Mouse (Mus musculus) myocyte (in vitro differentiated cells): Measurements from ENCODE around the gene Crat. TPM values are rescaled to one million over a fixed set of nuclear protein-coding genes. Genes with fewer than 3 reads are reported as not detected.

ENCODE experiments used
- H3K27me3 ChIP-seq: one replicate; pipeline ENCODE4 v1.6.1; 2011; ENCODE audit not compliant: control insufficient read depth, insufficient read depth, insufficient read length
- H3K36me3 ChIP-seq: one replicate; pipeline ENCODE4 v1.6.1; 2011; ENCODE audit not compliant: control insufficient read depth, insufficient read depth
- H3K4me2 ChIP-seq: one replicate; pipeline ENCODE4 v1.6.1; 2011; ENCODE audit warnings: low read depth, control low read depth
- H3K4me3 ChIP-seq: one replicate; pipeline ENCODE4 v1.5.1; 2011; ENCODE audit warnings: mild to moderate bottlenecking, control low read depth, moderate library complexity
- H3K79me2 ChIP-seq: one replicate; pipeline ENCODE4 v1.6.1; 2011; ENCODE audit not compliant: control insufficient read depth, insufficient read depth
- H3ac ChIP-seq: one replicate; pipeline ENCODE4 v1.6.1; 2011; ENCODE audit not compliant: control insufficient read depth, insufficient read length
- CEBPB ChIP-seq: IDR thresholded peaks from 2 replicates; pipeline ENCODE4 v1.6.1; 2011; ENCODE audit warnings: mild to moderate bottlenecking, moderate library complexity; ENCODE audit not compliant: poor library complexity, insufficient read depth, severe bottlenecking
- E2F4 ChIP-seq: IDR thresholded peaks from one replicate; pipeline ENCODE4 v1.6.1; 2011; ENCODE audit warnings: mild to moderate bottlenecking, control low read depth, moderate library complexity; ENCODE audit not compliant: insufficient read depth
- MAX ChIP-seq: IDR thresholded peaks from one replicate; pipeline ENCODE4 v1.6.1; 2011; ENCODE audit warnings: low read depth, mild to moderate bottlenecking, control low read depth
- MYOD1 ChIP-seq, 3 experiments: IDR thresholded peaks; one replicate each; pipeline ENCODE4 v1.6.1; 2011; ENCODE audit warnings: control low read depth in 2 of 3, low read depth in 2 of 3, mild to moderate bottlenecking in 2 of 3, moderate library complexity in 1 of 3; ENCODE audit not compliant: insufficient read length in 2 of 3, control insufficient read depth in 1 of 3
- MYOG ChIP-seq, 3 experiments: IDR thresholded peaks; one replicate each; pipeline ENCODE4 v1.6.1; 2011; ENCODE audit warnings: control low read depth in 2 of 3, low read depth in 2 of 3, mild to moderate bottlenecking in 2 of 3; ENCODE audit not compliant: insufficient read length in 2 of 3, control insufficient read depth in 1 of 3, insufficient read depth in 1 of 3
- POLR2A ChIP-seq: IDR thresholded peaks from one replicate; pipeline ENCODE4 v1.6.1; 2011; ENCODE audit warnings: low read depth, mild to moderate bottlenecking, control low read depth, moderate library complexity; ENCODE audit not compliant: insufficient read length
- POLR2AphosphoS2 ChIP-seq: IDR thresholded peaks from one replicate; pipeline ENCODE4 v1.6.1; 2011; ENCODE audit warnings: low read depth, control low read depth; ENCODE audit not compliant: insufficient read length
- REST ChIP-seq: IDR thresholded peaks from one replicate; pipeline ENCODE4 v1.6.1; 2011; ENCODE audit warnings: mild to moderate bottlenecking, control low read depth, moderate library complexity; ENCODE audit not compliant: insufficient read depth, insufficient read length
- SRF ChIP-seq: IDR thresholded peaks from one replicate; pipeline ENCODE4 v1.6.1; 2011; ENCODE audit warnings: low read depth; ENCODE audit not compliant: control insufficient read depth, insufficient read length
- TCF12 ChIP-seq: IDR thresholded peaks from one replicate; pipeline ENCODE4 v1.6.1; 2011; ENCODE audit warnings: mild to moderate bottlenecking, control low read depth; ENCODE audit not compliant: poor library complexity, insufficient read depth, severe bottlenecking
- TCF3 ChIP-seq: IDR thresholded peaks from one replicate; pipeline ENCODE4 v1.6.1; 2011; ENCODE audit warnings: low read depth, control low read depth; ENCODE audit not compliant: insufficient read length
- USF1 ChIP-seq: IDR thresholded peaks from one replicate; pipeline ENCODE4 v1.6.1; 2011; ENCODE audit warnings: low read depth, mild to moderate bottlenecking, control low read depth, moderate library complexity
- polyA plus RNA-seq: library from polyadenylated mRNA; unstranded; fragments of >200 nt; fragmentation: generic; extraction: Trizol; gene quantifications from one replicate; pipeline ENCODE4 v1.2.1, GENCODE M21; 2012; ENCODE audit warnings: missing spikeins

Gene Crat
- polyA plus RNA-seq: 42.2 TPM

GRCm38 (mm10) chr2:30415157-30415935 lies at the start of gene Crat:
Gene Crat (minus strand): TSS chr2:30415813.
- H3K27me3 ChIP-seq: no peaks in the 10 kb centered on the region
- TF ChIP-seq E2F4 (no peak), SRF (peak; percentile 23), TCF12 (no peak), MAX (no peak), POLR2AphosphoS2 (peak; percentile 96), MYOD1 (IDR thresholded peaks at IDR 0.05; ENCODE audit: control insufficient read depth in 1 of 3, insufficient read length in 2 of 3, low read depth in 2 of 3) (peak in 2 of 3 experiments; percentile 75 to 79), TCF3 (no peak), REST (no peak), MYOG (IDR thresholded peaks at IDR 0.05; ENCODE audit: control insufficient read depth in 1 of 3, insufficient read depth in 1 of 3, insufficient read length in 2 of 3, low read depth in 2 of 3) (peak; percentile 42 to 92 (median 86)), USF1 (peak; percentile 79), CEBPB (no peak), POLR2A (peak; percentile 86)
- peaks cover 38% of the 10 kb centered on the region for H3K79me2 ChIP-seq

GRCm38 (mm10) chr2:30464411-30464810 lies 48.8 kb upstream of the Crat start:
- H3K4me3 ChIP-seq: peak overlapping the region; percentile 13
- TF ChIP-seq CEBPB (0 out of 2 replicates have a peak, but pooled peaks have one; percentile 44), MYOG (IDR thresholded peaks at IDR 0.05; ENCODE audit: control insufficient read depth in 1 of 3, insufficient read depth in 1 of 3, insufficient read length in 2 of 3, low read depth in 2 of 3) (no peak), MYOD1 (IDR thresholded peaks at IDR 0.05; ENCODE audit: control insufficient read depth in 1 of 3, insufficient read length in 2 of 3, low read depth in 2 of 3) (peak in 1 of 3 experiments; percentile 5)
- no peaks in the 10 kb centered on the region for H3K36me3 ChIP-seq
- H3K79me2 ChIP-seq: no peaks in the 10 kb centered on the region
- no peak overlapping the region for H3ac ChIP-seq
- H3K4me2 ChIP-seq: peak overlapping the region; percentile 90
- H3K27me3 ChIP-seq: no peaks in the 10 kb centered on the region

More at GRCm38 (mm10) chr2:30415157-30415935, at the start of gene Crat:
- Histone ChIP-seq H3K4me2 (peak within 1 kb of the TSS; percentile 98), H3K36me3 (peaks cover 7% of the 10 kb centered on the region), H3K4me3 (peak within 1 kb of the TSS; percentile 98), H3ac (peak within 1 kb of the TSS; percentile 69)

- TF ChIP-seq TCF12 (peak; percentile 81), POLR2A (peak; percentile 61), TCF3 (peak; percentile 48), REST (no peak), MYOD1 (IDR thresholded peaks at IDR 0.05; ENCODE audit: control insufficient read depth in 1 of 3, insufficient read length in 2 of 3, low read depth in 2 of 3) (peak; percentile 17 to 96 (median 86)), MYOG (IDR thresholded peaks at IDR 0.05; ENCODE audit: control insufficient read depth in 1 of 3, insufficient read depth in 1 of 3, insufficient read length in 2 of 3, low read depth in 2 of 3) (peak; percentile 40 to 94 (median 80)), E2F4 (no peak), USF1 (no peak), SRF (no peak), POLR2AphosphoS2 (peak; percentile 89), MAX (no peak), CEBPB (no peak)
- no peaks in the 10 kb centered on the region for H3K79me2 ChIP-seq
- H3ac ChIP-seq: no peak overlapping the region
- H3K36me3 ChIP-seq: no peaks in the 10 kb centered on the region
- no peaks in the 10 kb centered on the region for H3K27me3 ChIP-seq
- H3K4me2 ChIP-seq: peak overlapping the region; percentile 90
- peak overlapping the region; percentile 13 for H3K4me3 ChIP-seq
Observed at GRCm38 (mm10) chr2:30463904-30464330, 48.3 kb upstream of the Crat start.

- Histone ChIP-seq H3ac (no peak overlapping the region), H3K36me3 (no peaks in the 10 kb centered on the region), H3K27me3 (no peaks in the 10 kb centered on the region), H3K79me2 (no peaks in the 10 kb centered on the region), H3K4me3 (peak overlapping the region; percentile 13), H3K4me2 (peak overlapping the region; percentile 90)
- TF ChIP-seq MYOD1 (IDR thresholded peaks at IDR 0.05; ENCODE audit: control insufficient read depth in 1 of 3, insufficient read length in 2 of 3, low read depth in 2 of 3) (peak in 1 of 3 experiments; percentile 36), TCF3 (no peak)
Observed at GRCm38 (mm10) chr2:30463341-30463761, 47.7 kb upstream of the Crat start.

GRCm38 (mm10) chr2:30459241-30459640 lies 43.6 kb upstream of the Crat start:
- Histone ChIP-seq H3ac (no peak overlapping the region), H3K4me2 (no peak overlapping the region), H3K36me3 (no peaks in the 10 kb centered on the region), H3K4me3 (no peak overlapping the region), H3K27me3 (no peaks in the 10 kb centered on the region), H3K79me2 (no peaks in the 10 kb centered on the region)
- TF ChIP-seq SRF (no peak), TCF3 (no peak), CEBPB (no peak), POLR2A (no peak), MAX (no peak), USF1 (no peak)
